Mouse (Mus musculus) adrenal gland, adult 8-10 months (tissue): ENCODE results near the gene Gm44502. TPM values are rescaled to one million over a fixed set of nuclear protein-coding genes. Genes with fewer than 3 reads are reported as not detected.

ENCODE experiments used
- DNase-seq: peaks from one replicate; pipeline ENCODE4 v3.0.0; 2022
- total RNA-seq, 4 experiments: library from RNA; stranded (reverse); gene quantifications; 2 replicates each; pipeline ENCODE4 v1.2.4; 2022

Gm44502 gene
- 1 to 10 TPM in 2 of 4 experiments, not detected in 2; 1.2 to 1.5 TPM for total RNA-seq

- peak; percentile 93 for DNase-seq
These were observed at the start of gene Gm44502, which contains the start of the genes C730034F03Rik and Chkb for GRCm38 (mm10) chr15:89429352-89430221. Gm44502 (minus strand) TSS chr15:89429696. C730034F03Rik (plus strand) TSS chr15:89429589. Chkb (minus strand) TSS chr15:89429908.

- no peak for DNase-seq
These were observed 49.1 kb upstream of the Gm44502 start for GRCm38 (mm10) chr15:89478622-89479021.

DNA sequence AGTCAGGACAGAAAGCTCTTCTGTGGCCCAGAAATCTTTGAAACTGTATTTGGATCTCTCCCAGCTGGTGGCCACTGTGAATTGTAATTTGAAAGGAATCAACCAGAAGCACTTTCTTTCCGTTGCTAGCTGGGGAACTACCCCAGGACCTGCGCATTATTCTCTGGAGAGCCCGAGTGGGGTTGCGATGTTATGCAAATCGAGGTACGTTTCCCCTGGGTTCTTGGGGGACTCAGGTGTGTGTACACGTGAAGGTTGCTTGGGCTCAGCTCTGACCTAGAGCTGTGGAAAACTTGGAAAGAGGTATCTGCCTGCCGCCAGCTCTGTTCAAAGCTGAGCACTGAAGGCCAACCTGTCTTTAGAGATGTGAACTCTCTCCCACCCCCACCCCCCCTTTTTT, 48.3 kb upstream of the Gm44502 start:
- no peak for DNase-seq

- peak; percentile 57 for DNase-seq
These were observed 47.6 kb upstream of the Gm44502 start, which contains the start of gene Arsa for GRCm38 (mm10) chr15:89477091-89477491. Arsa (minus strand) TSS chr15:89477425.

- no peak for DNase-seq
These were observed 46.9 kb upstream of the Gm44502 start for GRCm38 (mm10) chr15:89476475-89476815.

DNA sequence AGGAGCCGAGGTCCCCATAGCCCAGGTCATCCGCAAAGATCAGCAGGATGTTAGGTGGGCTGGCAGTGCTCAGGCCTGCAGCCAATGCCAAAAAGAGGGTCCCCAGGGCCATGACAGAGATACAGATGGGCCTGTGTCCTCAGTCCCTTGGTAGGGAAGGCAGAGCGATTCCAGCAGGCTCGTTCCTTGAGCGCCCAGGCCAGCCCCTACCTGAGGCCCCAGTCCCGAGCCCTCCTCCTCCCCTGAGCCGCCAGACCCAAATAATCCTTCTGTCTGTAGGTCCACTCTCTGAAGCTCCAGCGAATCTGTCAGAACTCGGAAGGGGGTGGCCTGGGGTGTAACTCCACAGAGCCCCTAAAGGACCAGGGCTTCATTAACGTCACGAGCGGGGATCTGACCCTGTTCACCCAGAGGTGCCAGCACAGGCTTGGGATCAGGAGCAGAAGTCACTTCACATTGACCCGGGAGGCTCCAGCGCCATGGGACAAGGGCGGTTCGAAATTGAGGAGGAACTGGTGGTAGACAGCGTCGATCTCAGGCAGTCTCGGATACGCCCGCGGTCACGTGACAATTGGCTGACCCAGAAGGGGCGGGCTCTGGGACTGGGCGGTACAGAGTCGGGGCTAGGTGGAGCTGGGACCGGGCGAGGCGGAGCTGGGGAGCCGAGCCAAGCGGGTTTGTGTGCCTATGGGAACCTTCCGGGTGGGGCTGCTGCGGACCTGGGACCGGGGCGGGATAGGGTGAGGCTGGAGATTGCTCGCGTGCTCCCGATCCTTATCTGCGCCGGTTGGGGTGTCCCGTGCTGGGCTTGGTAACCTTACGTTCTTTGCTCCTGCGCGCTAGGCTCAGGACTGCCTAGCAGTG, 46.3 kb upstream of the Gm44502 start:
- peak; percentile 94 for DNase-seq

DNA sequence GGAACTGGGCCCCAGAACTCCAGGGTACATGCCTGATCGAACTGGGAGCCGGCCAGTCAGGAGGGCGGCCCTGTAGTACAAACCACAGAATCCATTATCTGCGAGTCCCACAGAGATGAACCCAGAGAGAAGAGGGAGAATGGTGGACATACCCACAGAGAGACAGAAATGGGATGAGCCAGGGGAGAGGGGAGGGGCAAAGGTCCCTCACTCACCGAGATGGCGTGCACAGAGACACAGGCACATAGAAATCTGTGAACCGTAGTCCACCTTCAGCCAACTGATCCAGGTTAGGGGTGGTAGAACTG, 45.8 kb upstream of the Gm44502 start:
- DNase-seq, result no peak

GRCm38 (mm10) chr15:89474596-89475292, 45.2 kb upstream of the Gm44502 start:
- DNase-seq, result no peak

GRCm38 (mm10) chr15:89473921-89474320, 44.4 kb upstream of the Gm44502 start:
- no peak for DNase-seq

DNA sequence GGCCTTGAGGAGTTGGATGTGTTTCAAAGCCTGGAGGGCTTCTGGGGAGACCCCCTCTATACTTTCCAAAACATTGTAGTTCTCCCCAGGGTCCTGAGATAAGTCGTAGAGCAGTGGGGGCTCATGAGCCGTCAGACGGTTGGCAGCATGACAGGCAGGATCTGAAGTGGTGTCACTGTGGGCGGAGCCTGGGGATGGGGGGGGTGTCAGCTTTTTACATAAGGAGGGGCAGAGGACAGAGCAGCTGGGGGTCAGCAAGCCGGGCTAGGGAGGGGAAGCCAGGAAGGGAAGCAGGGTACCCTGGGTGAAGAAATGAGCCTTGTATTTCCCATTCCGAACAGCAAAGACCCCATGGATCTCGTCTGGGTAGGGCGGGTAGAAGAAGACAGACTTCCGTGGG, 43.9 kb upstream of the Gm44502 start:
- DNase-seq, result no peak

DNA sequence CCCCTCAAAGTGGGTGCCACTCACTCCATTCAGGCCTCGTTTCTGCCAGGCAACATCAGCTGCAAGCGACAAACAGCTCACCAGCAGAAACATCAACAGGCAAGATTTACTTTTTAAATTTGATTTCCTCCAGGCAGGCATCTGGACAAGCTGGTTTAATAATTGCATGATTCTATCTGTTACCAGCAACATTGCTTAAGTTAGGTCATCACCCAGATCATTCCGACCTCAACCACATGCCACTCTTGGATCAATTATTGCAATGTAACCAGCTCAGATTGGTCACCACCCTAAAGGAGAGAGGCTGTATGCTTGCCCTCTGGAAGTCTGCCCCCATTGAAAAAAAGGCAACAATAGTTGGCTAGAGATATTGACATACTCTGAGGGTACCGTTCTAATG, 42.0 kb upstream of the Gm44502 start:
- no peak for DNase-seq

- no peak for DNase-seq
These were observed 39.1 kb upstream of the Gm44502 start for GRCm38 (mm10) chr15:89468577-89468976.

- DNase-seq, result no peak
These were observed 35.6 kb upstream of the Gm44502 start for GRCm38 (mm10) chr15:89465052-89465451.

- no peak for DNase-seq
These were observed 34.1 kb upstream of the Gm44502 start for GRCm38 (mm10) chr15:89463334-89464235.

DNA sequence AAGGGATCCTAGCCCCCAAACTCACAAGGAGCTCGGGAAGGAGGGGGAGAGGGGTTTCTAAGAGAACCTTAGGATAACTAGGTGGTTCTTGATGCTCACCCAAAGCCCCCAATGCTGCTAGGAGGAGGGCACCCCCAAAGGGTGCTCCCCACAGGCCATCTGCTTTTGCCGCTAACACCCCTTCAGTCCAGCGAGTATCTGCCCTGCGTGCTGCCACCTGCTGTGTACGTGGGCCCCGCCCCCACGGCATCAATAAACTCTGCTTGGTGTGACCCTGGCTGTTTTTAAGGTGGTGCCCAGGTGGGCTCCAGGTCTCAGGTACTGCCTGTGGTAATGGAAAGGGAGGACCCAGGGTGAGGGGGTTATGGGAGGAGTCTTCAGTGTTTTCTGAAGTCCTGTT, 32.7 kb upstream of the Gm44502 start:
- no peak for DNase-seq

DNA sequence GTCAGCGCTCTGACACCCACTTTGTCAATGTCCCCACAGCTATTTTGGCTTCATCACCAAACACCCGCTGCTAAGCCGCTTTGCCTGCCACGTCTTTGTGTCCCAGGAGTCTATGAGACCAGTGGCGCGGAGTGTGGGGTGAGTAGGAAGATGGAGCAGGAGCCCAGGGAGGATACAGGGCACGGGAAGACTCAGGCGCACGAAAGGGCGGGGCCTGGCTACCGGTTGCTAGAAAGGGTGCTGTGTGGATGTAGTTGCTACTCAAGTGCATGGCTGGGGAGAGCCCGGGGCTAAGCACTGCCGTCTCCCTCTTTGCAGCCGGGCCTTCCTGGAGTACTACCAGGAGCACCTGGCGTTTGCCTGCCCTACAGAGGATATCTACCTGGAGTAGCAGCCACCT, 31.8 kb upstream of the Gm44502 start:
- DNase-seq, result no peak

GRCm38 (mm10) chr15:89460298-89460697, 30.8 kb upstream of the Gm44502 start:
- no peak for DNase-seq

- DNase-seq, result no peak
These were observed 30.3 kb upstream of the Gm44502 start for GRCm38 (mm10) chr15:89459821-89460220.

- no peak for DNase-seq
These were observed 29.4 kb upstream of the Gm44502 start for GRCm38 (mm10) chr15:89458942-89459341.

GRCm38 (mm10) chr15:89455642-89456041, 26.1 kb upstream of the Gm44502 start:
- DNase-seq, result no peak

GRCm38 (mm10) chr15:89454857-89455256, 25.4 kb upstream of the Gm44502 start:
- no peak for DNase-seq
